Mouse (Mus musculus): ENCODE results near the gene Eps8. TPM values are rescaled to one million over a fixed set of nuclear protein-coding genes. Genes with fewer than 3 reads are reported as not detected.

Gene Eps8
- polyA plus RNA-seq, 1 experiment from 2014 or later = 7.0 TPM

DNA sequence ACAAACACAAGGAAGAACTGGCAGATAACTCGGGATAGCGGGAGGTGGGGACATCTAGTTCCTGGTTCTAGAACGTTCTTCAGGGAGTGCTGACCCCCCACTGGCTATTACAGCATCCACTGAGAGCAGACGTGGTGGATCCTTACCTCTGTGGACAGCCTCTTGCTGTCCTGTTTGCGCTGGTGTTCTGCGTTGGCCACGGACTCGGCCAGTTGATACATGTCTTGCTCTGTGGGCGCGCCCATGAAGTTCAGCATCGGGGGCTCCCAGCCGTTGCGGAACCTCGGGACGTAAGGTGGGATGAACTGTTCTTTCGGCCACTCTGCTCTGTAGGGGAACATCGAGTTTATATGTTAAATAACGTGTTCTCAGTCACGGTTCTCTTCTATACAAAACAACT, 145.7 kb downstream of the Eps8 start:
- 95% methylated on average over 19 of the region's 19 CpGs for WGBS
- Histone ChIP-seq H3K4me1 (no peaks in the 10 kb centered on the region), H3K36me3 (no peaks in the 10 kb centered on the region), H3K27me3 (ENCODE audit: low read depth, poor library complexity, severe bottlenecking) (no peaks in the 10 kb centered on the region), H3K9me3 (replicated peaks) (no peaks in the 10 kb centered on the region), H3K27ac (no peak overlapping the region), H3K4me3 (no peak overlapping the region)
- DNase-seq (ENCODE audit: low spot score) = no peak

DNA sequence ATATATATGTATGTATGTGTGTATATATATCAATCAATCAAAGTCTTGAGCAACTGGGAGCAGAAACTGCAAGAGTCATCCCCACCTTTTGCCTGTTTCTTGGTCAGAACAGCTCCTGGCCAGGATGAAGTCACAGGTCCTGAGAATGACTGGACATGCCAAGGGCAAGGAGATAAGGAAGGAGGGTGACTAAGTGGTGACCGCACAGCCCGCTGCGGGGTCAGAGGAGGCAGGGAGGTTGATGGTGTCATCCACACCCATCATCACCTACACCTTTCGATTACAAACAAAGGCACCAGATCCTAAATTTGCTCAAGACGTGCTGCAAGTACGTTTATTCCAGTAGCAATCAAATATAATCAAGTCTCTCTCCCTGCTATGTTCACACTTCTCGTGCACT, 148.1 kb downstream of the Eps8 start:
- no peak overlapping the region for H3K4me3 ChIP-seq

GRCm38 (mm10) chr6:137505555-137506227, 149.0 kb downstream of the Eps8 start:
- no peaks in the 10 kb centered on the region for H3K36me3 ChIP-seq
- WGBS = 88% methylated on average over 3 of the region's 3 CpGs

More for the DNA sequence above, 148.1 kb downstream of the Eps8 start:
- H3K9me3 ChIP-seq (replicated peaks) = no peaks in the 10 kb centered on the region
- no peak for DNase-seq (ENCODE audit: low spot score)
- no peaks in the 10 kb centered on the region for H3K27me3 ChIP-seq (ENCODE audit: low read depth, poor library complexity, severe bottlenecking)
- WGBS = 93% methylated on average over 7 of the region's 7 CpGs
- no peak overlapping the region for H3K27ac ChIP-seq
- no peaks in the 10 kb centered on the region for H3K4me1 ChIP-seq
- H3K36me3 ChIP-seq = no peaks in the 10 kb centered on the region

DNA sequence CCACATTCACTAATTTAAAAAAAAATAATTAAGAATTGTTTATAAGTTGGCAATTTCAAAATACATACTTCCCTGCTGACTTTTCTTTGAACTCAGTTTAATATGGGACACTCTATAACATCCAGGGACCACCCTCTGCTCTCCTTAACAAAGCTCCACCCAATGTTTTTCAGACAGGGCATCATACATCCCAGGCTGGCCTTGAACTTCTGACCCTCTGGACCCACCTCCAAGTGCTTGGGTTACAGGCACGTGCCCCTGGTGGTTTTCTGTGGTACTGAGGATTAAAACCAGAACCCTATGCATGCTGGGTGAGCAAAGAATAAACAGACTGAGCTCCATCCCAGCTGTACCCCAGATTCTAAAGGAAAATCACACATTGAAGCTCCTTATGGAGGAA, 150.6 kb downstream of the Eps8 start:
- Histone ChIP-seq H3K27me3 (ENCODE audit: low read depth, poor library complexity, severe bottlenecking) (no peaks in the 10 kb centered on the region), H3K27ac (no peak overlapping the region), H3K4me3 (no peak overlapping the region), H3K4me1 (no peaks in the 10 kb centered on the region), H3K36me3 (no peaks in the 10 kb centered on the region), H3K9me3 (replicated peaks) (no peaks in the 10 kb centered on the region)
- WGBS = 65% methylated on average over 1 of the region's 1 CpGs
- DNase-seq (ENCODE audit: low spot score) = no peak

More at GRCm38 (mm10) chr6:137505555-137506227, 149.0 kb downstream of the Eps8 start:
- DNase-seq (ENCODE audit: low spot score) = no peak
- Histone ChIP-seq H3K4me3 (no peak overlapping the region), H3K27ac (no peak overlapping the region), H3K4me1 (no peaks in the 10 kb centered on the region), H3K27me3 (ENCODE audit: low read depth, poor library complexity, severe bottlenecking) (no peaks in the 10 kb centered on the region), H3K9me3 (replicated peaks) (no peaks in the 10 kb centered on the region)

DNA sequence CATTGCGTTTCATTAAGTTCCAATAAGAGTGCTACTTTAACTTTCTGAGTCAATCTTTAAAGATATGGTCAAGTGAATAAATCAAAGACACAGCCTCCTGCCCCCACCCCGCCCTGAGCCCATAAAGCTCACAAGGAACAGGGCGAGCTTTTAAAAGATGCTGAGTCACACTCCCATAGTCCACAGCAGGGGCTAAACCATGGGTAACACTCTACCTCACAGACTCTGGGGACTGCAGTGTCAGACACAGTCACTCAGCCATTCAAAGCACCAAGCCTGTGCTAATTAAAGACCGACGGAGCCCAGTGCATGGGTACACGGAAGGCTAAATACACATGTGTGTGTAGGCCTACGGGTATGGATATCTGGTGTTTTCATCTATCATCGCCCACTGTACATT, 151.2 kb downstream of the Eps8 start:
- DNase-seq (ENCODE audit: low spot score) = no peak
- no peak overlapping the region for H3K4me3 ChIP-seq
- WGBS = 88% methylated on average over 8 of the region's 8 CpGs
- no peaks in the 10 kb centered on the region for H3K4me1 ChIP-seq
- no peaks in the 10 kb centered on the region for H3K36me3 ChIP-seq
- H3K27me3 ChIP-seq (ENCODE audit: low read depth, poor library complexity, severe bottlenecking) = no peaks in the 10 kb centered on the region
- H3K9me3 ChIP-seq (replicated peaks) = no peaks in the 10 kb centered on the region
- no peak overlapping the region for H3K27ac ChIP-seq

GRCm38 (mm10) chr6:137503009-137503408, 151.7 kb downstream of the Eps8 start:
- Histone ChIP-seq H3K4me1 (no peaks in the 10 kb centered on the region), H3K4me3 (no peak overlapping the region), H3K27me3 (ENCODE audit: low read depth, poor library complexity, severe bottlenecking) (no peaks in the 10 kb centered on the region), H3K9me3 (replicated peaks) (no peaks in the 10 kb centered on the region), H3K27ac (no peak overlapping the region), H3K36me3 (no peaks in the 10 kb centered on the region)
- DNase-seq (ENCODE audit: low spot score) = no peak
- WGBS = 89% methylated on average over 7 of the region's 7 CpGs

- no peak for DNase-seq (ENCODE audit: low spot score)
- H3K27ac ChIP-seq = no peak overlapping the region
- no peaks in the 10 kb centered on the region for H3K27me3 ChIP-seq (ENCODE audit: low read depth, poor library complexity, severe bottlenecking)
- no peaks in the 10 kb centered on the region for H3K9me3 ChIP-seq (replicated peaks)
- H3K36me3 ChIP-seq = no peaks in the 10 kb centered on the region
- no peaks in the 10 kb centered on the region for H3K4me1 ChIP-seq
- 82% methylated on average over 6 of the region's 6 CpGs for WGBS
- no peak overlapping the region for H3K4me3 ChIP-seq
Observed at GRCm38 (mm10) chr6:137498781-137499180, 155.9 kb downstream of the Eps8 start.

GRCm38 (mm10) chr6:137497208-137497835, 157.4 kb downstream of the Eps8 start:
- no peak overlapping the region for H3K4me3 ChIP-seq
- H3K9me3 ChIP-seq (replicated peaks) = no peaks in the 10 kb centered on the region
- no peak for DNase-seq (ENCODE audit: low spot score)
- H3K4me1 ChIP-seq = no peaks in the 10 kb centered on the region
- 95% methylated on average over 8 of the region's 8 CpGs for WGBS
- H3K36me3 ChIP-seq = no peaks in the 10 kb centered on the region
- H3K27ac ChIP-seq = no peak overlapping the region
- H3K27me3 ChIP-seq (ENCODE audit: low read depth, poor library complexity, severe bottlenecking) = no peaks in the 10 kb centered on the region

- no peaks in the 10 kb centered on the region for H3K4me1 ChIP-seq
- WGBS = 88% methylated on average over 2 of the region's 2 CpGs
- no peak overlapping the region for H3K4me3 ChIP-seq
- no peak overlapping the region for H3K27ac ChIP-seq
- no peaks in the 10 kb centered on the region for H3K27me3 ChIP-seq (ENCODE audit: low read depth, poor library complexity, severe bottlenecking)
- DNase-seq (ENCODE audit: low spot score) = no peak
- H3K36me3 ChIP-seq = no peaks in the 10 kb centered on the region
- H3K9me3 ChIP-seq (replicated peaks) = no peaks in the 10 kb centered on the region
Observed at GRCm38 (mm10) chr6:137496562-137496961, 158.1 kb downstream of the Eps8 start.

- WGBS = 75% methylated on average over 6 of the region's 6 CpGs
- Histone ChIP-seq H3K27me3 (ENCODE audit: low read depth, poor library complexity, severe bottlenecking) (no peaks in the 10 kb centered on the region), H3K27ac (no peak overlapping the region), H3K4me3 (no peak overlapping the region), H3K4me1 (no peaks in the 10 kb centered on the region), H3K9me3 (replicated peaks) (no peaks in the 10 kb centered on the region), H3K36me3 (no peaks in the 10 kb centered on the region)
- DNase-seq (ENCODE audit: low spot score) = no peak
Observed at GRCm38 (mm10) chr6:137495233-137495632, 159.4 kb downstream of the Eps8 start.

- whole genome bisulfite sequencing = 92% methylated on average over 1 of the region's 1 CpGs
Observed at GRCm38 (mm10) chr6:137494801-137495200, 159.9 kb downstream of the Eps8 start.

DNA sequence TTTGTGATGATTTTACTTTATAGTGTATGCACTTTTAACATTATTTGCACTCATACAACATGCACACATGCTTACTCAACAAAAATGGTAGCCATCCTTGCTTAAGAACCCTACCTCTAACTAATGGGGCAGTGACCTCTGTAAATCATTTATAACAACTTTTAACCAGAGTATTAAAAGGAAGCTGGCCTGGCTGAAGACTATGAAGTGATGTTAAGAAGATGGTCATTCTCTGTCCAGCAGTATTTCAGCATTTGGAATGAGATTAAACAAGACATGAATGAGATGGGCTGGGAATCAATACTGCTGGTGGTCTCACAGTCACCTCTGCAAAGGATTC, 160.6 kb downstream of the Eps8 start:
- H3K27ac ChIP-seq = no peak overlapping the region
- no peaks in the 10 kb centered on the region for H3K27me3 ChIP-seq (ENCODE audit: low read depth, poor library complexity, severe bottlenecking)
- no peak overlapping the region for H3K4me3 ChIP-seq
- H3K4me1 ChIP-seq = no peaks in the 10 kb centered on the region
- DNase-seq (ENCODE audit: low spot score) = no peak
- no peaks in the 10 kb centered on the region for H3K9me3 ChIP-seq (replicated peaks)
- H3K36me3 ChIP-seq = no peaks in the 10 kb centered on the region

More at GRCm38 (mm10) chr6:137494801-137495200, 159.9 kb downstream of the Eps8 start:
- DNase-seq (ENCODE audit: low spot score) = no peak
- Histone ChIP-seq H3K9me3 (replicated peaks) (no peaks in the 10 kb centered on the region), H3K36me3 (no peaks in the 10 kb centered on the region), H3K4me3 (no peak overlapping the region), H3K27me3 (ENCODE audit: low read depth, poor library complexity, severe bottlenecking) (no peaks in the 10 kb centered on the region), H3K27ac (no peak overlapping the region), H3K4me1 (no peaks in the 10 kb centered on the region)

DNA sequence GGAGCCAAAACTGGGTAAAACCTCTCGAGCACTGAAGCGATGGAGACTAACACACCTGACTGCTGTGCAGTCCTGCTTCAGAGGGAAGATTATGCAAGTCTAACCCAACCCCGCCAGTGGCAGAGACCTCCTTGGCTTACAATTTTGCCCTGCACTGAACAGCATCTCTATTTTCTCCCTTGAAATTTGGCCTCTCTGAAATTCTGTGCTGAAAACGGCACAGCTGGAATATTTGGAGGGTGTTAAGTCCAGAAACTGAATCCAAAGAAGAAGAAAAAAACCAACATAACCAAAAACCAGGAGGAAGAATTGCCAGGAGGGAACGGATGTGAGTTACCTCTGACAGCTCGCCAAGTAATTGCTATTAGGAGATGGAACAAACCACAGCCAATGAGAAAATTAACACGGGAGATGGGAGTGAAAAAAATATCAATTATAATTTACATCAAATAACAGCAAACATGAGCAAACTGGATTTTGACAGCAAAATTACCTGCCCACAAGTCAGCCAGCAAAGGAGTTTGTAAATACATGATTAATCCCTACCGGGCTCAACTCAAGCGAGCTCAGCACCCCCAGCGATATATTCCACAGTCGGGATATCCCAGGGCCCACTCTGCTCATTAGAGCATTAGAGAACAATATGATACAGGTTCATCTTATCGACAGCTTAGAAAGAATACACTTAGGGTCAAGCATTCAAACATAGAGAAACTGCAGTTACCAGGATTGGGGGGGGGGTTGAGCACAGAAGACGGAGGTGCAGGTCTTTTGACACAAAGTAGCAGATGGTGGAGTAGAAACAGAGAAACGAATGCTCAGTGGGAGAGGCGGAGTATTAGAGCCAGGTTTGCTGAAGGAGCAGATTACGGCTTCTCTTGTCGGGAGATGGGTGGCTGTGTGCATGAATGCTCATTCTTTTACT, 161.2 kb downstream of the Eps8 start:
- H3K4me1 ChIP-seq = no peaks in the 10 kb centered on the region
- WGBS = 91% methylated on average over 17 of the region's 17 CpGs
- no peaks in the 10 kb centered on the region for H3K9me3 ChIP-seq (replicated peaks)
- H3K36me3 ChIP-seq = no peaks in the 10 kb centered on the region
- no peaks in the 10 kb centered on the region for H3K27me3 ChIP-seq (ENCODE audit: low read depth, poor library complexity, severe bottlenecking)
- no peak overlapping the region for H3K27ac ChIP-seq
- H3K4me3 ChIP-seq = no peak overlapping the region
- DNase-seq (ENCODE audit: low spot score) = no peak

Measured in limb, embryonic 10.5 days (tissue).